Mouse (Mus musculus): ENCODE data around the gene Dach1.

- TF ChIP-seq EP300 (IDR thresholded peaks at IDR 0.05; ENCODE audit: low read length) (no peak), MAX (IDR thresholded peaks at IDR 0.05; ENCODE audit: low read length) (no peak), CTCF (conservative IDR thresholded peaks at IDR 0.05 in 1 of 2, IDR thresholded peaks at IDR 0.05 in 1 of 2; ENCODE audit: low read depth in 2 of 2, low read length in 2 of 2) (no peak), PAX5 (IDR thresholded peaks at IDR 0.05; ENCODE audit: low read length) (no peak), MYC (IDR thresholded peaks at IDR 0.05; ENCODE audit: low read depth, low read length) (no peak), CHD1 (IDR thresholded peaks at IDR 0.05; ENCODE audit: low read depth, low read length) (no peak)
Observed at GRCm38 (mm10) chr14:97847641-97848040, 321.9 kb downstream of the Dach1 start.
